Mouse (Mus musculus) thymus, adult 2 months (tissue): Measurements from ENCODE around the gene Heg1.

ENCODE experiments used
- CTCF ChIP-seq: fragments of 200-500 bp; IDR thresholded peaks from 2 replicates; pipeline ENCODE4 v1.5.1; 2012; ENCODE audit warnings: mild to moderate bottlenecking, control low read depth, low read length, moderate library complexity, borderline replicate concordance; ENCODE audit not compliant: control insufficient read depth, poor library complexity, insufficient read depth; ENCODE audit errors: extremely low read depth
- POLR2A ChIP-seq: fragments of 200-500 bp; IDR thresholded peaks from 2 replicates; pipeline ENCODE4 v1.6.1; 2012; ENCODE audit warnings: mild to moderate bottlenecking, low read length, control low read depth, moderate library complexity; ENCODE audit not compliant: control insufficient read depth, poor library complexity, insufficient read depth; ENCODE audit errors: extremely low read depth

GRCm38 (mm10) chr16:33769848-33770247 is 85.7 kb downstream of the Heg1 start:
- no peak for TF ChIP-seq CTCF
- TF ChIP-seq POLR2A = no peak
